Mouse (Mus musculus) C2C12 (cell line): ENCODE data around the gene Fbxo22.

Experiments
- CEBPB ChIP-seq: IDR thresholded peaks from one replicate; pipeline ENCODE4 v1.6.1; 2011; ENCODE audit warnings: low read depth, mild to moderate bottlenecking, control low read depth, moderate library complexity
- CTCF ChIP-seq: IDR thresholded peaks from one replicate; pipeline ENCODE4 v1.5.1; 2011; ENCODE audit not compliant: control insufficient read depth, insufficient read depth, insufficient read length
- MAX ChIP-seq: IDR thresholded peaks from one replicate; pipeline ENCODE4 v1.6.1; 2011; ENCODE audit warnings: mild to moderate bottlenecking, control low read depth
- MYOD1 ChIP-seq: IDR thresholded peaks from one replicate; pipeline ENCODE4 v1.6.1; 2011; ENCODE audit warnings: low read depth; ENCODE audit not compliant: control insufficient read depth, insufficient read length
- USF1 ChIP-seq: IDR thresholded peaks from one replicate; pipeline ENCODE4 v1.6.1; 2011; ENCODE audit warnings: low read depth, mild to moderate bottlenecking, control low read depth, moderate library complexity

- TF ChIP-seq CTCF = no peak
- TF ChIP-seq MAX = no peak
- TF ChIP-seq CEBPB = no peak
- TF ChIP-seq USF1 = no peak
- no peak for TF ChIP-seq MYOD1
Observed at GRCm38 (mm10) chr9:55246918-55247317, 38.2 kb downstream of the Fbxo22 start.
